Mouse (Mus musculus): Measurements from ENCODE around the gene Elfn1. TPM values are rescaled to one million over a fixed set of nuclear protein-coding genes. Genes with fewer than 3 reads are reported as not detected.

The Elfn1 gene
- polyA plus RNA-seq (2014; fragmentation: Nextera tagmentation; extraction: Ambion mirVana): 0.52 and 0.93 TPM in 2 replicates

DNA sequence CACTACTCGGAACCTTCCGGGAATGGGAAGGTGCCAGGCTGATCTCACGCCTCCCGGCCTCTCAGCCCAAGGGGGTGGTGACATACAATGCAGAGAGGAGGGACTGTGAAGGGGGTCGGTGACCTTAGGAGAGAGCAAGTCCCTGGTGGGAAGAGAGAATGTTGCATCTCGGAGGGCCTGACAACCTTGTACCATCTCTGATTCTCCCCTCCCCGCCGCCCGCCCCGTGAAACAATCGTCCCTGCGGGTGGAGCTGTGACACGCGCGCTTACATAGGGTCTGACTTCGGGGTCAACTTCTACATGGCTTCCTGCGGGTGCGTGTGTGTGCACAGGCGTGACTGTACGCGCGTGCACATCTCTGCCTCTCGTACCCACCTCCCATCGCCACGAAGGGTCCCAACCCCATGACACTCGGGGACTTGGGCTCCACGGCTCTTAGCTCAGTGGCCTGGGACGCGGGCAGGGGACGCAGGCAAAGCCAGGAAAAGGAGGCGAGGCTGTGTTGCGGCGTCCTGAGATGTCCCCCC lies at the start of gene Elfn1:
Gene Elfn1, plus strand, starts transcription at position 230 of the 529 bp plus-strand sequence.
- H3K27ac ChIP-seq (ENCODE audit: low read depth, low read length): no peak within 1 kb of the TSS
- H3K4me1 ChIP-seq (replicated peaks; ENCODE audit: control insufficient read depth, insufficient read depth, low read length): peaks cover 38% of the 10 kb centered on the region
- no peak for DNase-seq (ENCODE audit: low spot score)
- peak within 1 kb of the TSS; percentile 95 for H3K4me2 ChIP-seq (ENCODE audit: low read depth, low read length, severe bottlenecking)
- no peaks in the 10 kb centered on the region for H3K9me3 ChIP-seq (ENCODE audit: control insufficient read depth, low read length)
- H3K36me3 ChIP-seq (ENCODE audit: control insufficient read depth, insufficient read depth, low read length): no peaks in the 10 kb centered on the region
- 2% methylated on average over 33 of the region's 33 CpGs for WGBS
- peak within 1 kb of the TSS; percentile 64 for H3K9ac ChIP-seq (ENCODE audit: low read length)
- peaks cover 70% of the 10 kb centered on the region for H3K27me3 ChIP-seq (ENCODE audit: control insufficient read depth, insufficient read depth, low read length)
- H3K4me3 ChIP-seq (ENCODE audit: low read depth, low read length): peak within 1 kb of the TSS; percentile 57
- 0 out of 2 replicates have a peak, but pooled peaks have one; percentile 5 for ATAC-seq (replicated peaks; ENCODE audit: low FRiP score)

DNA sequence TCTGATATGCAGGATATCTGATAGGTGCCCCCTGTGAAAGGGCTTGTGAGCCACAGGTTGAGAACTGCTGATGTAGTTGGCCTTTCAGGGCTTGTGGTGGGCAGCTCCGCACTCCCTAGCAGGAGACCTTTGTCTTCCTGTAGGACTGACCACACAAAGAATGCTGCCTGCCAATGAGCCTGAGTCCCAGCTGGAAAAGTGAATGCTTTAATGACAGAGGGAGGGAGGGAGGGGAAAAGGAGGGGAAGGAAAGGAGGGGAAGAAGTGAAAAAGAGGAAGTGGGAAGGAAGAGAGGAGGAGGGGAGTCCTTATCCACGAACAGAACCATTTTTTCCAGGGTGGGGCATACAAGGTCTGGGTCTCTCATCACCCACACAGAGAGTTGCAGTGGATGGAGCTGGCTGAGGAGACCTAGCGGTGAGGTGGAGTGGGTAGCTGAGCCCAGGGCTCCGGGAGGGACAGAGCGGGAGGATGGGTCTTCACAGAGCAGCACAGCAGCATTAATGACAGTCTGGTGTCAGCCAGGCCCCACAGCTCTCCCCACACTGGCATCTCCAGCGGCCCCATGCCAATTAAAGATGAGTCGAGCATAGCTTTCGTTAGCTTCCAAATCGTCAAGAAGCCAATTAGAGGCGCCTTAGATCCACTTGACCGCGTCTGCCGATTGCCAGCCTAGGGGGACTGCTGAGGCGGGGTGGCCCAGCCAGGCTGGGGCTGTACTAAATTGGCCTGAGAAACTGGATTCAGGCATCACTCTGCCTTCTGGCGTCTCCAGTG lies 47.2 kb upstream of the Elfn1 start:
- peak; percentile 71 for ATAC-seq (replicated peaks; ENCODE audit: low FRiP score)
- Histone ChIP-seq H3K4me2 (ENCODE audit: low read depth, low read length, severe bottlenecking) (peak overlapping the region; percentile 13; the same call in 1 of the 2 replicates), H3K9ac (ENCODE audit: low read length) (peak overlapping the region; percentile 32), H3K4me3 (ENCODE audit: low read depth, low read length) (no peak overlapping the region), H3K27me3 (ENCODE audit: control insufficient read depth, insufficient read depth, low read length) (no peaks in the 10 kb centered on the region), H3K36me3 (ENCODE audit: control insufficient read depth, insufficient read depth, low read length) (no peaks in the 10 kb centered on the region), H3K27ac (ENCODE audit: low read depth, low read length) (peak overlapping the region; percentile 25; the same call in 1 of the 2 replicates), H3K4me1 (replicated peaks; ENCODE audit: control insufficient read depth, insufficient read depth, low read length) (peaks cover 8% of the 10 kb centered on the region), H3K9me3 (ENCODE audit: control insufficient read depth, low read length) (no peaks in the 10 kb centered on the region)
- 11% methylated on average over 15 of the region's 15 CpGs for WGBS
- DNase-seq (ENCODE audit: low spot score): peak; percentile 75

DNA sequence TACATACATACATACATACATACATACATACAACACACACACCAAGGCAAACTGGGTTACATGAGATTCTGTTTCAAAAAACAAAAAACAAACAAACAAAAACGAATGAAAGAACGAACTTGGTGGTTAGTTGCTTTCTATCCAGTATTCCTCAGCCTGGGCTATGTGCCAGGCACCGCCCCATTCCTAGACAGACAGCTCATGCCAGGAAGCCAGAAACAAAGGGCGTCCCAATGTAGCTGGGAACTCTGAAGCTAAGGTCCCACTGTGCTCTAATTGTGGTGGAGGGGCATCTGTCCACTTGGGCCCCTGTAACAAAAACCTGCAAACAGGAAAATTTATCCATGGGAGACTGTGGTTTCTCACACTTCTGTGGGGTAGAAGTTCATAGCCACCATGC lies 45.0 kb upstream of the Elfn1 start:
- no peak overlapping the region for H3K4me2 ChIP-seq (ENCODE audit: low read depth, low read length, severe bottlenecking)
- WGBS: 72% methylated on average over 4 of the region's 4 CpGs
- H3K27me3 ChIP-seq (ENCODE audit: control insufficient read depth, insufficient read depth, low read length): no peaks in the 10 kb centered on the region
- no peak overlapping the region for H3K4me3 ChIP-seq (ENCODE audit: low read depth, low read length)
- DNase-seq (ENCODE audit: low spot score) (no peak), ATAC-seq (replicated peaks; ENCODE audit: low FRiP score) (no peak)
- H3K9me3 ChIP-seq (ENCODE audit: control insufficient read depth, low read length): no peaks in the 10 kb centered on the region
- H3K9ac ChIP-seq (ENCODE audit: low read length): no peak overlapping the region
- H3K27ac ChIP-seq (ENCODE audit: low read depth, low read length): no peak overlapping the region
- no peaks in the 10 kb centered on the region for H3K36me3 ChIP-seq (ENCODE audit: control insufficient read depth, insufficient read depth, low read length)
- peaks cover 8% of the 10 kb centered on the region for H3K4me1 ChIP-seq (replicated peaks; ENCODE audit: control insufficient read depth, insufficient read depth, low read length)

DNA sequence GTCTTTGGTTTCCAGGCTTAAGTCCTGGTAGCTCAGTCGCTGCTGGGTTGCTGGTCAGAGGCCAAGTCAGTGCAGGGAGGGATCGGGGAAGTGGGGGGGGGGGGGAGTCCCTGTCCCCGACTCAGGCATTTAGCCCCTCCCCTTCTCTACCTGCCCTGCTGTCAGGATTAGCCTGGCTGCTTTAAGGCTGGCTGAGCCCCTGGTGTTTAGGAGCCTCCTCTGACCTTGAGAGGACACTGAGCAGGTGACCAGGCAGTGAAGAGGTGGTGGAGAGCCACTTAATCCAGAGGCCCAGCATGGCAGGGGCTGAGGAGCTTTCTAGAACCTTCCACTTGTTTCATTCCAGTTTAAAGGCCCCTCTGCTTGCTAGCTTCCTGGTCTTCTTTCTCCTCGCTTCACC lies 36.9 kb upstream of the Elfn1 start:
- Histone ChIP-seq H3K4me2 (ENCODE audit: low read depth, low read length, severe bottlenecking) (no peak overlapping the region), H3K36me3 (ENCODE audit: control insufficient read depth, insufficient read depth, low read length) (no peaks in the 10 kb centered on the region), H3K4me3 (ENCODE audit: low read depth, low read length) (no peak overlapping the region), H3K27ac (ENCODE audit: low read depth, low read length) (no peak overlapping the region), H3K27me3 (ENCODE audit: control insufficient read depth, insufficient read depth, low read length) (no peaks in the 10 kb centered on the region), H3K9me3 (ENCODE audit: control insufficient read depth, low read length) (no peaks in the 10 kb centered on the region), H3K4me1 (replicated peaks; ENCODE audit: control insufficient read depth, insufficient read depth, low read length) (no peaks in the 10 kb centered on the region), H3K9ac (ENCODE audit: low read length) (no peak overlapping the region)
- WGBS: 9% methylated on average over 3 of the region's 4 CpGs
- ATAC-seq (replicated peaks; ENCODE audit: low FRiP score) (no peak), DNase-seq (ENCODE audit: low spot score) (no peak)

DNA sequence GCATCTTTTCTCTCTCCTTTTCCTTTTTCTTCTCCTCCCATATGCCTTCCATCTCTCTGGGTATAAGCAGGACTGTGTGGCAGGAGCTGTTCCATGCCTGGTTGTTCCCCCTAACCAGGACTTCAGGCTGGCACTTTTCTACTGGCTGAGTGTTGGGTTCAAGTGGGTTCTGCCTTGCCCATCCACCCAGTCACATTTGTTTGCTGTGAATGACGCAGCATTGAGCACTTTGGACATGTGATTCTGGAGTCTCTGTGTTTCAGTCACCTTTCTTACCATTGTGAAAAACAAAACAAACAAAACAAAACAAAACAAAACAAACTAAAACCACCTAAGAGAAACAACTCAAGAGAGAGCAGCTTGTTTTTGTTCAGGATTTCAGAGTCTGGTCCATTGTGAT lies 36.2 kb upstream of the Elfn1 start:
- H3K27ac ChIP-seq (ENCODE audit: low read depth, low read length): no peak overlapping the region
- H3K4me3 ChIP-seq (ENCODE audit: low read depth, low read length): no peak overlapping the region
- H3K36me3 ChIP-seq (ENCODE audit: control insufficient read depth, insufficient read depth, low read length): no peaks in the 10 kb centered on the region
- DNase-seq (ENCODE audit: low spot score) (no peak), ATAC-seq (replicated peaks; ENCODE audit: low FRiP score) (no peak)
- H3K9ac ChIP-seq (ENCODE audit: low read length): no peak overlapping the region
- H3K27me3 ChIP-seq (ENCODE audit: control insufficient read depth, insufficient read depth, low read length): no peaks in the 10 kb centered on the region
- H3K4me1 ChIP-seq (replicated peaks; ENCODE audit: control insufficient read depth, insufficient read depth, low read length): no peaks in the 10 kb centered on the region
- no peak overlapping the region for H3K4me2 ChIP-seq (ENCODE audit: low read depth, low read length, severe bottlenecking)
- WGBS: 88% methylated on average over 1 of the region's 1 CpGs
- H3K9me3 ChIP-seq (ENCODE audit: control insufficient read depth, low read length): no peaks in the 10 kb centered on the region

DNA sequence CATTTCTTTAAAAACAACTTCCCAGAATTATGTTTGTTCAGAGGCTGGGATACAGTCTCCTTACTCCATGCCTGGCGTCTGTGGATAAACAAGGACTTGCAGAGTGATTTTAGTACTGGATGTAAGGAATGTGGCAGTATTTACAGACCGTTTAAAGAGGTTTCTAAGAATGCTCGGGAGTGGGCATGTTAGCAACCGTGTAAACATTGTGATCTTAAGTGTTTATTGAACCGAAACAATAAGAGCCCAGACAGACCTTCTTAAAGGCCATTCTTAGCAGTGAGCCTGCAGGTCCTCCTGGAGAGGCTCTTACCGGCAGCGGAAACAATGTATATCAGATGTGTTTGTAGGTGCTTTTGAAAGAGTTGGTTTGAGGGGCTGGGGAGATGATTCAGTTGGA lies 30.2 kb upstream of the Elfn1 start:
- Histone ChIP-seq H3K27me3 (ENCODE audit: control insufficient read depth, insufficient read depth, low read length) (no peaks in the 10 kb centered on the region), H3K4me3 (ENCODE audit: low read depth, low read length) (no peak overlapping the region), H3K4me1 (replicated peaks; ENCODE audit: control insufficient read depth, insufficient read depth, low read length) (no peaks in the 10 kb centered on the region), H3K4me2 (ENCODE audit: low read depth, low read length, severe bottlenecking) (no peak overlapping the region), H3K36me3 (ENCODE audit: control insufficient read depth, insufficient read depth, low read length) (no peaks in the 10 kb centered on the region), H3K9me3 (ENCODE audit: control insufficient read depth, low read length) (no peaks in the 10 kb centered on the region; the same call in 1 of the 2 replicates), H3K27ac (ENCODE audit: low read depth, low read length) (no peak overlapping the region), H3K9ac (ENCODE audit: low read length) (no peak overlapping the region)
- no peak for ATAC-seq (replicated peaks; ENCODE audit: low FRiP score)
- WGBS: 56% methylated on average over 7 of the region's 7 CpGs
- no peak for DNase-seq (ENCODE audit: low spot score)

DNA sequence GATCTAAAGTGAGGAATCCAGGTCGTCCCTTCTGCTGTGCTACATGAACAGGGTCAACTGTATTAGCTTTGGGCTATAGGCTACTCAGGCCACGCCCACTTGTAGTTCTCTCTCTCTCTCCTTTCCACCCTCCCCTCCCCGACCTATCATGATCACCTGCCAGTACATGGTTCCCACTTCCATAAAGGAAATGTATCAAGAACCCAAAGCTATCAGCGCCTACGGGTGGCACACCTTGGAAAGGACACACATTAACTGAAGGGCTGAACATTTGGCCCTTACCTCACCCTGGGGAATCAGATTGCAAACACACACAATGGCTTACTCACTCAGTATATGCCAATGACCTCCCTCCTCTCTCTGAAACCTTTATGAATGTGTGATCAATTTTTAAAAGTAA lies 28.0 kb upstream of the Elfn1 start:
- H3K4me2 ChIP-seq (ENCODE audit: low read depth, low read length, severe bottlenecking): no peak overlapping the region
- no peak overlapping the region for H3K27ac ChIP-seq (ENCODE audit: low read depth, low read length)
- ATAC-seq (replicated peaks; ENCODE audit: low FRiP score) (no peak), DNase-seq (ENCODE audit: low spot score) (no peak)
- no peaks in the 10 kb centered on the region for H3K36me3 ChIP-seq (ENCODE audit: control insufficient read depth, insufficient read depth, low read length)
- H3K4me1 ChIP-seq (replicated peaks; ENCODE audit: control insufficient read depth, insufficient read depth, low read length): no peaks in the 10 kb centered on the region
- no peaks in the 10 kb centered on the region; the same call in 1 of the 2 replicates for H3K9me3 ChIP-seq (ENCODE audit: control insufficient read depth, low read length)
- H3K4me3 ChIP-seq (ENCODE audit: low read depth, low read length): no peak overlapping the region
- WGBS: 77% methylated on average over 5 of the region's 5 CpGs
- H3K27me3 ChIP-seq (ENCODE audit: control insufficient read depth, insufficient read depth, low read length): no peaks in the 10 kb centered on the region
- no peak overlapping the region for H3K9ac ChIP-seq (ENCODE audit: low read length)

DNA sequence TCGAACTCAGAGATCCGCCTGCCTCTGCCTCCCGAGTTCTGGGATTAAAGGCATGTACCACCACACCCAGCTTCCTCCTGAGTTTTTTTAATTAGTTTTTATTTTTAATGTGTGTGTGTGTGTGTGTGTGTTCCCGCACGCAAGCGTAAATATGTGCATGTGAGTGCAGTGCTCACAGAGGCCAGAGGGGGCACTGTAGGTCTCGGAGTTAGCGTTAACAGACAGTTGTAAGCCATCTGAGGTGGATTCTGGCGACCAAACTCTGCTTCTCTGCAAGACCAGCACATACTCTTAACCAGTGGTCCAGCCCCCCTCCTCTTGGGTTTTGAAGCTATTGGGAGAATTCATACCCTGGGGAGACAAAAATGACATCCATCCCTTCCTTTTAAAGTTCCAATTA lies 26.6 kb upstream of the Elfn1 start:
- Histone ChIP-seq H3K4me3 (ENCODE audit: low read depth, low read length) (no peak overlapping the region), H3K9ac (ENCODE audit: low read length) (no peak overlapping the region), H3K36me3 (ENCODE audit: control insufficient read depth, insufficient read depth, low read length) (no peaks in the 10 kb centered on the region), H3K4me2 (ENCODE audit: low read depth, low read length, severe bottlenecking) (no peak overlapping the region), H3K27me3 (ENCODE audit: control insufficient read depth, insufficient read depth, low read length) (no peaks in the 10 kb centered on the region), H3K9me3 (ENCODE audit: control insufficient read depth, low read length) (no peaks in the 10 kb centered on the region; the same call in 1 of the 2 replicates), H3K27ac (ENCODE audit: low read depth, low read length) (no peak overlapping the region), H3K4me1 (replicated peaks; ENCODE audit: control insufficient read depth, insufficient read depth, low read length) (no peaks in the 10 kb centered on the region)
- no peak for ATAC-seq (replicated peaks; ENCODE audit: low FRiP score)
- 92% methylated on average over 9 of the region's 9 CpGs for WGBS
- DNase-seq (ENCODE audit: low spot score): no peak

DNA sequence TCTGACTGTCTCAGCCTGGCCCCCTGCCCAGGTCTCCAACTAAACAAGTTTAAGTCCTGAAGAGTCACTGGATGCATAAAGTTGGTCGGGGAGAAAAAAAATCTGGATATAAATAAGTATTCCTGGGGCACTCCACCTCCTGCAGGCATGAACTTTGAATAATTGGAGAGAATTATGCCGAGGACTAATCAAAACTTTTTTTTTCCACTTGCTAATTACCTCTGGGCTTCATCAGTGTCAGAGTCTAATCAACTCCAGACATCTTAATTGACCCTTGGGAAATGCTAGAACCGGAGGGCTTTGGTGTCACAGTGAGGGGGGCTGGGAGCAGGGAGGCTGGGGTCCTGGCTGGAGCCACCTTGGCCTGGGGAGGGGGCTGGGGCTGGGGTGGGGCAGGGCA lies 19.1 kb upstream of the Elfn1 start:
- Histone ChIP-seq H3K4me1 (replicated peaks; ENCODE audit: control insufficient read depth, insufficient read depth, low read length) (peaks cover 16% of the 10 kb centered on the region), H3K4me2 (ENCODE audit: low read depth, low read length, severe bottlenecking) (no peak overlapping the region), H3K27ac (ENCODE audit: low read depth, low read length) (peak overlapping the region; percentile 62), H3K9me3 (ENCODE audit: control insufficient read depth, low read length) (no peaks in the 10 kb centered on the region), H3K36me3 (ENCODE audit: control insufficient read depth, insufficient read depth, low read length) (no peaks in the 10 kb centered on the region), H3K4me3 (ENCODE audit: low read depth, low read length) (no peak overlapping the region), H3K27me3 (ENCODE audit: control insufficient read depth, insufficient read depth, low read length) (no peaks in the 10 kb centered on the region), H3K9ac (ENCODE audit: low read length) (no peak overlapping the region)
- no peak for ATAC-seq (replicated peaks; ENCODE audit: low FRiP score)
- DNase-seq (ENCODE audit: low spot score): peak; percentile 61
- WGBS: 18% methylated on average over 3 of the region's 3 CpGs

All from forebrain, embryonic 11.5 days (tissue).